In genomic region chr7:46572803-46573594, GRCm38 (mm10) we compare ENCODE assay signal across 14 mouse cellular contexts.
A peak's percentile ranks its signal among the peaks of the same experiment; 100 is the strongest.
DNase-seq lines count a peak whose midpoint lies in the region; ATAC-seq lines count a peak whose summit lies in the region.
"Had no signal": no experiment of that assay in that cellular context is flagged by ENCODE, and none has a peak within 500 bp of the region (broad histone marks: within the 10 kb centered on the region; RNA-seq: fewer than 3 reads in every experiment).

No protein-coding gene starts in this region.

- peak; percentile 72; the same call in 1 of the 2 replicates for ATAC-seq in cerebellum, adult (ENCODE audit: insufficient number of reproducible peaks, low FRiP score, low TSS enrichment)
- ATAC-seq in hindbrain, embryonic 11.5 days (ENCODE audit: low FRiP score), result peak; percentile 70
- 0 out of 2 replicates have a peak, but pooled peaks have one; percentile 44 for ATAC-seq in midbrain, embryonic 15.5 days (replicated peaks)
- no peak for ATAC-seq in inflammation-experienced regulatory T-cells, adult 6 months
- ATAC-seq in liver, embryonic 11.5 days (replicated peaks; ENCODE audit: low FRiP score), result no peak
- ATAC-seq in CD4-positive, CD25-positive, alpha-beta regulatory T cell, adult 4 months, result no peak
- ATAC-seq: lung, postnatal 0 days had no signal

- peak overlapping the region; percentile 85 for H3K27ac ChIP-seq in hindbrain, embryonic 11.5 days (ENCODE audit: low read depth, low read length)
- H3K27ac ChIP-seq in midbrain, embryonic 15.5 days, result peak overlapping the region; percentile 58; the same call in 1 of the 2 replicates
- no peak overlapping the region for H3K27ac ChIP-seq in liver, embryonic 11.5 days (ENCODE audit: low read depth, low read length)
- H3K27ac ChIP-seq: heart, embryonic 15.5 days had no signal

- H3K27me3 ChIP-seq in hindbrain, embryonic 11.5 days (ENCODE audit: control insufficient read depth, insufficient read depth, low read length), result no peaks in the 10 kb centered on the region
- H3K27me3 ChIP-seq in midbrain, embryonic 15.5 days (replicated peaks), result no peaks in the 10 kb centered on the region
- no peaks in the 10 kb centered on the region for H3K27me3 ChIP-seq in liver, embryonic 11.5 days (replicated peaks; ENCODE audit: control insufficient read depth, insufficient read depth, low read length)
- H3K27me3 ChIP-seq: heart, embryonic 15.5 days had no signal

- 57% methylated on average over 15 of the region's 15 CpGs for WGBS in hindbrain, embryonic 11.5 days
- WGBS in midbrain, embryonic 15.5 days, result 49% methylated on average over 15 of the region's 15 CpGs
- 83% methylated on average over 15 of the region's 15 CpGs for WGBS in liver, embryonic 11.5 days

- H3K36me3 ChIP-seq in hindbrain, embryonic 11.5 days (ENCODE audit: control insufficient read depth, insufficient read depth, low read length), result no peaks in the 10 kb centered on the region
- no peaks in the 10 kb centered on the region for H3K36me3 ChIP-seq in midbrain, embryonic 15.5 days (replicated peaks)
- H3K36me3 ChIP-seq in liver, embryonic 11.5 days (ENCODE audit: control insufficient read depth, insufficient read depth, low read length), result no peaks in the 10 kb centered on the region
- H3K36me3 ChIP-seq: heart, embryonic 15.5 days had no signal

- no peaks in the 10 kb centered on the region for H3K9me3 ChIP-seq in hindbrain, embryonic 11.5 days (ENCODE audit: control insufficient read depth, low read length)
- no peaks in the 10 kb centered on the region for H3K9me3 ChIP-seq in midbrain, embryonic 15.5 days
- no peaks in the 10 kb centered on the region for H3K9me3 ChIP-seq in liver, embryonic 11.5 days (ENCODE audit: control insufficient read depth, low read length)
- H3K9me3 ChIP-seq: heart, embryonic 15.5 days had no signal

- H3K4me1 ChIP-seq in hindbrain, embryonic 11.5 days (replicated peaks; ENCODE audit: control insufficient read depth, insufficient read depth, low read length), result no peaks in the 10 kb centered on the region
- peaks cover 12% of the 10 kb centered on the region for H3K4me1 ChIP-seq in midbrain, embryonic 15.5 days
- no peaks in the 10 kb centered on the region for H3K4me1 ChIP-seq in liver, embryonic 11.5 days (replicated peaks; ENCODE audit: control insufficient read depth, insufficient read depth, low read length)
- H3K4me1 ChIP-seq: heart, embryonic 15.5 days had no signal

- peak; percentile 85 for DNase-seq in cerebellum, adult 9-11 months
- DNase-seq in hindbrain, embryonic 11.5 days (ENCODE audit: low spot score), result peak; percentile 59
- no peak for DNase-seq in liver, embryonic 11.5 days (ENCODE audit: low spot score)
- no peak for DNase-seq in frontal cortex, postnatal 36 days (ENCODE audit: low spot score in 2 of 2)
- DNase-seq: gastrocnemius, postnatal 14 days; kidney, adult 11 months; right cerebral cortex, postnatal 14 days had no signal

- H3K4me3 ChIP-seq in hindbrain, embryonic 11.5 days (ENCODE audit: low read depth, low read length), result no peak overlapping the region
- H3K4me3 ChIP-seq in midbrain, embryonic 15.5 days, result no peak overlapping the region
- no peak overlapping the region for H3K4me3 ChIP-seq in liver, embryonic 11.5 days (ENCODE audit: low read depth, low read length)
- H3K4me3 ChIP-seq: heart, embryonic 15.5 days; myocyte had no signal

- H3K4me2 ChIP-seq in hindbrain, embryonic 11.5 days (replicated peaks; ENCODE audit: low read depth, low read length), result no peak overlapping the region
- no peak overlapping the region for H3K4me2 ChIP-seq in midbrain, embryonic 15.5 days
- H3K4me2 ChIP-seq in liver, embryonic 11.5 days, result no peak overlapping the region
- H3K4me2 ChIP-seq: heart, embryonic 15.5 days had no signal

- H3K9ac ChIP-seq in hindbrain, embryonic 11.5 days (ENCODE audit: low read depth, low read length), result no peak overlapping the region
- no peak overlapping the region for H3K9ac ChIP-seq in midbrain, embryonic 15.5 days
- H3K9ac ChIP-seq in liver, embryonic 11.5 days (ENCODE audit: low read depth, low read length), result no peak overlapping the region
- H3K9ac ChIP-seq: heart, embryonic 15.5 days had no signal

Comparison
In these comparisons a context has a peak if more than half of its experiments do, and no peak if none do; other contexts are left out.
1. ATAC-seq: peak in cerebellum, adult (single experiment), hindbrain, embryonic 11.5 days (single experiment) and midbrain, embryonic 15.5 days (single experiment); none in inflammation-experienced regulatory T-cells, adult 6 months (single experiment), liver, embryonic 11.5 days (single experiment) and CD4-positive, CD25-positive, alpha-beta regulatory T cell, adult 4 months (single experiment).
2. DNase-seq: peak in cerebellum, adult 9-11 months (single experiment) and hindbrain, embryonic 11.5 days (single experiment); none in liver, embryonic 11.5 days (single experiment) and frontal cortex, postnatal 36 days (0 of 2).